Mouse (Mus musculus) layer of hippocampus, adult 9-11 months (tissue): Measurements from ENCODE around the gene Acp5.

Experiments
- DNase-seq: peaks from one replicate; pipeline ENCODE4 v3.0.0; 2022

Gene Acp5

DNA sequence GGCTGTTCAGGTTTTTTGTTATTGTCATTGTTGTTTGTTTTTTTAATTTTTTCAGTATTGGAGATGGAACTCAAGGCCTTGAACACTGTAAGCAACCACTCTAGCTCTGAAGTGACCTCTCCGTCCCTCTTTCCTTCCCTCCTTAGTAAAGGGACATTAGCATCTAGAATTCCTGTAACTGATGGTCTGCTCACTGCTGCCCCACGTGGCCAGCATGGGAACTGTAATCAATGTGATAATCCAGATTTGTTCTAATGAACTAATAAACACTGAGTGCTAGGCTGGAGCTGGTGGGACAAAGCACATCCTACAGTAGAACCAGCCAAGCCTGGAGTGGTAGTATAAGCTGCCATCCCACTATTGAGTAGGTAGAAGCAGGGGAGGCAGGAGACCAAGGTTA lies 3.0 kb upstream of the Acp5 start:
- DNase-seq = no peak

DNA sequence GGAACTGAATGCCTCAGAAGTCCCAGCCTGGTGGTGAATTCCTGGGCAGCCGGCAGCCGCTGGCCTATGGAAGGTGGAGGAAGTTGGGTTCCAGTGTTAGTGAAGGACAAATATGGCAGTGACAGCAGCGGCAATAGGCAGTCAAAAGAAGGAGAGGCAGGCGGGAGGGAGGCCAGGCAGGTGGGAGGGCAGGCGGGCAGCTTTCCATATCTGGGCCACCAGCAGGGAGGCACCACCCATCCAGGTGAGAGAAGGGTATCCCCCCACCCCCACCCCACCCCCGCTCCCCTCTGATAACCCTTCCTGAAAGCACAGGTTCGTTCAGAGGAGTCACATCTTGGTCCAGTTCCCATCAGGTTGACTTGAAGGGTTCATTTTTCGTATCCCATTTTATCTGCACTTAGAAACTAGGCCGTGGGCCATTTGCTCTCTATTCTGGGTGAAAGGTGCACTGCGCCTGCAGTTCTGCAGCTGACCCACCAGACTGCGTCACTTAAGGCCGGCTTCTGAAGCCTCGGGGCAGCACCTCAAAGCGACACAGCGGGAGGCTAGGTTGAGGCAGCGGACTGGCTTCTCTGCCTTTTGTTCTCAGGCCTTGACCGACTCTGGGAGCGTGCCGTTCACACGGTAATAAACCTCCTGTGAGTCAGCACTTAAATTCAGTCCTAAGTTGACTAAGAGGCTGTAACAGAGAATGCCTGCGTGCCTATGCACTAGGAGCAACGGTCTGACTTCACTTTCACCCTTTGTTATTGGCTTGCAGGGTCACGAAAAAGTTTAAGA lies 1.4 kb upstream of the Acp5 start:
- no peak for DNase-seq

DNA sequence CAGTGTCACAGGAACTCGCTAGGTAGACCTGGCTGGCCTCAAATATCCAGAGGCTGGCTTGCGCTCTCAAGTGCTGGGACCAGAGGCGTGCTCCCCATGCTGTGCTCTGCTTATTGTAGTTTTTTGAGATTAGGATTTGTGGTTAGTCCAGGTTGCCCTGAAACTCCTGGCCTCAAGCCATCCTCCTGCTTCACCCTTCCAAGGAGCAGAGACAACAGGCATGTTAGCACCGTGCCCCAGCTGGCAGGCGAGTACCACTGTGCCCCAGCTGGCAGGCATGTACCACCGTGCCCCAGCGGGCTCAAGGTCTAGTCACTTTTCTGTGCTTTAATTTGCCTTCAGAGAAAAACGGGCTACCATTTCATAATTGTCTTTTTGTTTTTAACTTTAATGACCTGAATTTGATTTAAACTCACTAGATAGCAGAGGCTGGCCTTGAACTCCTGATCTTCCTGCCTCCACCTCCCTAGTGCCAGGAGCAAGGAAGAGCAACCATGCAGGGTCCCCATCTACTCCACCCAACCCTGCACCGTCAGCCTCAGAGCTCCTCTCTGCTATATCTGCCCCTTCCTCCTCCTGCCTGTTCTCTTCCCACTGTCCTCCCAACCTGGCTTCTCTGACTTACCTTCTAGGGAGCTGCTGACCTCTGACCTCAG lies 395 bp downstream of the Acp5 start:
- no peak for DNase-seq

DNA sequence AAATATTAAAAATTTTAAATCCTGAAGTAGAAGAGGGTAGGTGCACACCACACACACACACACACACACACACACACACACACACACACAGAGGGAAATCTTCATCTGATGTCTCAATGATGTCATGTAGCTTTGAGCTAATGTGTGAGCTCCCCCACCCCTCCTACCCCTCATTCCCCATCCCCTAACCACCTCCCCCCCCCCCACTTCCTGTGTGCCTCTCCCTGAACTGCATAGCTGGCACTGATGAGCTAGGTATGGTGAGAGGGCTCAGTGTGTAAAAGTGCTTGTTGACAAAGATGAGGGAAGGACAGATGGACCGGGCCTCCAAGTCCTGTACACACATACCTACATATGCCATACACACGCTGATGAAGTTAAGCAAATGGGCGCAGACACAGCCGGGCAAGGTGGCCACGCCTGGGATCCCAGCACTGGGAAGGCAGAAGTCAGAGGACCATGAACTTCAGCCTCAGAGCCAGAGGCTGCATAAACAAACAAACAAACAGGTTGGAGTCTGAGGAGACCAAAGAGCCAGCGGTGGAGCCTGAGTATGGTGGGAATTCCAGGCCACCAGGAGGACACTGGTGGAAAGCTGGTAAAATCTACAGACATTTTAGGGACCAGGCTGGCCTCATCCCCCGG lies 1.1 kb downstream of the Acp5 start:
- no peak for DNase-seq

DNA sequence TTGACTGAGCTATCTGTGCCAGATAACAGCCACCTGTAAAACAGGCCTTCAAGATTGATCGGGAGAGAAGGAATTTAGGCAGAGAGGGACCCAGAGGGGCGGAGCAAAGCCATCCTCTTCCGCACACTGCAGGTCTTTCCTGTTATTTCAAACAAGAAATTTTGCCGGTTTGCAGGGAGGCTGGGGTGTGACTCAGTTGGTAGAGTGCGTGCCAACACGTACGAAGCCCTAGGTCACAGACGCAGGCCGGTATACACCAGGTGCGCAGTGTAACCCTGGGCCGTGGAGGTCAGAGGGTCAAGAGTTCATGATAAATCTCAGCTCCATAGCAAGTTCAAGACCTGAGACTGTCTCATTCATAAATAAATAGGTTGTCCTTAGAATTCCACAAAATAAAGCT lies 3.3 kb downstream of the Acp5 start:
- DNase-seq = no peak

DNA sequence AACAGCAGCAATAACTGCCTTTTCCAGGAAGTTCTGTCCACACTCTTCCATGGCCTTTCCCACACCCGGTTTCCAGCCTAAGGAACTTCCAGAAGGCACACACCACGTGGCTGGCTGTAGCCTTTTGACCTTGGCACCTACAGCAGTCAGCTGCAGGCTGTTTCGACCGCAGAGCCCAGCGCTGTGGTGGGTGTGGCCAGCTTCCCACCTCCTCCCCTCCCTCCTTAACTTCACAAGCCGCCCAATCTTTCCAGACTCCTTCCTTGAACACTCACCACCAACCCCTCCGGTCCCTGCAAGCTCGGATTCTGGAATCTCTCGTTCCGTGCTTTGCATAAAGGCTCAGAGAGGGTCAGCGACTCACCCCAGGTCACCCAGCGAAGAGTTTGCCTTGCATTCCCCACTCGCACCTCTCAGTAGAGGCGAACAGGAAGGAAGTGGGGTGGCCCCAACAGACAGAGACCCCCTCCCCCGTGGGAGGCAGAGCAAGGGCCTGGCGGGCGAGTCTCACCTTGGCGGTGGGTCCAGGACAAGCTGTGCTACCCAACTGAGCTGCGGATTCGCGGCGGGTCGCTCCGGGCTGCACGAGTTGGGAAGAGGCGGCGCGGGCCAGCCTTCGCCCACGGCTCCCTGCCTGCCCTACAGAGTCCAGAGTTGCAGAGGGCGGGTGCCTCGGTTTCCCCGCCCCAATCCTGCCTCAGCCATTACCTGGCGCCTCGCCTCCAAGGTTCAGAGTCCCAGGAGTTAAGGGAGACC lies 4.1 kb downstream of the Acp5 start:
- DNase-seq = no peak

DNA sequence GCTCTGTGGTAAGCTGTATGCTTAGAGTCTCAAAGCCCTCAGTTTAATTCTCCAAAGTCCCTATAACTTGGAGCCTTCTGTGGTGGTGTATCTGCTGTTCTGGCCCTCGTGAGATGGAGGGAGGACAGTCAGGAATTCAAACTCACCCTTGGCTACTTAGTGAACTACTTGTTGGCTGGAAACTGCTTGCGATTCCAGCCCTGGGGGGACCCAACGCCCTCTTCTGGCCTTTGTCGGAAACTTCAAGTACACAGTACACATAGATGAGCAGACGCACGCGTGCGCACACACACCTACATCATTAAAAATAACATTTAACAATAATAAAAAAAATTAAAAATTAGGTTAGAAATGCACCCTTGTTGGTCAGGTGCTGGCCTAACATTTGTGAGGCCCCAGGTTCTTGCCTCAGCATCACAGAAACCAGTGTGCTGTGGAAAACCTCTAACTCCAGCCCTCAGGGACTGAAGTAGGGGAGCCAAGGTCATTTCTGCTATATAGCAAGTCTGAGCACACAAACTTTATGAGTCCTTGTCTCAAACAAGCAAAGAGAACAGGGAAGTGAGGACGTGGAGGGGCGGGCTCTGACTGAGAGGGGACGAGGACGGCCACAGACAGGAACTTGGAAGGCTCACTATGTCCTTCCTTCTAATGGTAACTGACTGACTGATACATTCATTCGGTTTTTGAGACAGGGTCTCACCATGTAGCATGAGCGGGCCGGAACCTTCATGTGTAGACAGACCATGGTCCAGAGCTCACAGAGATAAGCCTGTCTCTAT lies 10.1 kb downstream of the Acp5 start:
- DNase-seq = no peak

DNA sequence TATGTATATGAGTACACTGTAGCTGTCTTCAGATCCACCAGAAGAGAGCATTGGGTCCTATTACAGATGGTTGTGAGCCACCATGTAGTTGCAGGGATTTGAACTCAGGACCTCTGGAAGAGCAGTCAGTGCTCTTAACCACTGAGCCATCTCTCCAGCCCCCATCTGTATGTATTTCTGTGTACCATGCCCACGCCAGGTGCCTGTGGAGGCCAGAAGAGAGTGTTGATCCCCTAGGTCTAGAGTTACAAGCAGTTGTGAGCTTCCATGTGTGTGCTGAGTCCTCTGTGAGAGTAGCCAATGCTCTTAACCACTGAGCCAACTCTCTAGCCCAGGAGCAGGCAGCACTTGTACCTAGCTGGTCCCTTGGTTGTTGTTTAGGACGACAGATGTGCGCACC lies 11.3 kb downstream of the Acp5 start:
- DNase-seq = no peak

DNA sequence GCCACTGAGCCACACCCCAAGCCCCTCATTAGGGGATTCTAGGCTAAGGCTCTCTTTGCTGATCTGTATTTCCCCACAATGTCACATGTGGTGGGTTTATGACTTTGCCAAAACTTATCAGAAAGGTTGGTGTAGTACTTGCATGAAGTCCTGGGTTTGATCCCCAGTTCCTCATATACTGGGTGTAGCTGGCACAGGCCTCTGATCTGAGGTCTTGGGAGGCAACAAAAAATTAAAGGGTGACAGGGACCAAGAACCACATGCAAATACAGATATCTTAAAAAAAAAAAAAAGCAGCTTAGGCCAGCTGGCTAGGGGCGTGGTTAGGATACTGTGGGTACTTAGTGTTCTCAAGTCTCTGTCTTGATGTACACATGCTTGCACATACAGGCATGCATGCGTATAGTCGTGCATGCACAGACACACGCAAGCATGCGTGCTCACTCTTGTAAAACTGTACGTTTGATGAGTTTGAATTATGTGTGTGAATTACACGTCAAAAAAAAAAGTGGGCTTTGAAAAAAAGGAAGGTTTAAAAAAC lies 12.4 kb downstream of the Acp5 start:
- no peak for DNase-seq

DNA sequence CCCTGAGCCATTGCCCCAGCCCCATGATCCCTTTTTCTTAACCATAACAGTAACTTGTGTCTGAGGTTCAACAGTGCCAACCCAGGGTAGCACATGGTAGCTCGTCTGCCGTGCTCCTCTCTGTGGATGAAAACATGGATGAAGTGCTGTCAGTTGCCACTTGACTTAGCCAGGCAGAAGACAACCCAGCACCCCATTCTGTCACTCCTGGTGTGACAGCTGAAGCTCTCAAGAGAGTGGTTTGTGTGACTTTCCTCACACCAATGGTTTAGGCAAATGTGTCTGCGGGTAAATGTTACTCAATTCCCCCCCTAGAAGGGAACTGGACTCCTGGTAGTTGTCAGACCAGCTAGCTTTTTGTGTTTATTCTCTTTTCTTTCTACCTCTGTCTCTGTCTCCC lies 13.5 kb downstream of the Acp5 start:
- no peak for DNase-seq

DNA sequence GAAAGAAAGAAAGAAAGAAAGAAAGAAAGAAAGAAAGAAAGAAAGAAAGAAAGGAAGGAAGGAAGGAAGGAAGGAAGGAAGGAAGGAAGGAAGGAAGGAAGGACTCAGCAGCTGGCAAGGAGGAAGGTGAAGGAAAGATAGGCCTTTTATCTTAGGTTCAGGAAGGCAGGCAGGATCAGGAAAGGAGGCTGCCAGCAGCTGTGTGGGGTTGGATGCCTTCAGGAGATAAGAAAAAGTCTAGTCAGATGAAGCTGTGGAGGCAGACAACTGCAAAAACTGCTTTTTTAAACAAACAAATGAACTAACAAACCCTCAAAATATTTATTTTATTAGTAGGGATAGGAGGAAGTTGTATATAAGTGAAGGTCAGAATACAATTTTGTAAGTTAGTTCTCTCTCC lies 14.0 kb downstream of the Acp5 start:
- DNase-seq = no peak

DNA sequence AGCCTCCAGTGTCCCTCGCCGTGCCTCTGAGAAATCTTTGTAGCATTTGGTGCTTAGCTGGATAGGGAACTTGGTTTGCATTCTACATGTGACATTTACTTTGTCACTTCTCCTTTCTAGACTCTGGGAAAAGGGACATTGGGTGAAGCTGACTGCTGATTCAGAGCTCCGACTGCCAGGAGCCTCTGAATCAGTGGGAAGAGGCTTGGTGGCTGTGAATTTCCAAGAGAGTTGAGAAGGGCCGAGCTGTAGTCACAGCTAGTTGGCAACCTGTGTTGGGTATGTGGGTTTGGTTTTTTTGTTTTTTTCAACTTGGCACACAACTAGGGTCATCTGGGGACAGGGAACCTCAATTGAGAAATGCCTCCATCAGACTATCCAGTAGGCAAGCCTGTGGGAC lies 16.0 kb downstream of the Acp5 start:
- DNase-seq = peak; percentile 56

DNA sequence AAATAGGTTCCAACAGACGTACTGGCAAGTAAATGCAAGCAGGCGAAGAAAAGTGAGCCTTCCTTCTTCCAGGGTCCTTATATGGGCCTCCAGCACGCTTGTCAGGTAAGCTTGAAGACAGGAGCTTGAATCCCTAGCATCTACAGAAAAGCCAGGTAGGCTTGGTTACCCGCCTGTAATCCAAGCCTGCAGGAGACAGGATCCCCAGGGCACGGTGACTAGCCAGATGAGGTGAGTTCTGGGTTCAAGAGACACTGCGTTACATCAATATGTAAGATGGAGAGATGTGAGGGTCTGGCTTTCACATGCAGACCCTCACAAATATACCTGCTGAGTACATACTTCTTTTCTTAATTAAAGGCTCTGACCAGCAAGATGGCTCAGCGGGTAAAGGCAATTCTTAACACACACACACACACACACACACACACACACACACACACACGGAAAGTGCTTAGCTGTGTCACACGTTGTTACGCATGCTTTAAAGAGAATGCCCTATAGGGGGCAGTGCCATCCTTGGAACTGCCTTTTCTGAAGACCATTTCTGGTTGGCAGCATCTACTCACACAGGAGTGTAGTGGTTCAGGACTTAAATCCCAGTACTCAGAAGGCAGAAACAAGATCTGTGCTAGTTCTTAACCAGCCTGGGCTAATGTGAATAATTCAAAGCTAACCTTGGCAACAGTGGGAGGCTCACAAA lies 17.6 kb downstream of the Acp5 start:
- DNase-seq = peak; percentile 62

DNA sequence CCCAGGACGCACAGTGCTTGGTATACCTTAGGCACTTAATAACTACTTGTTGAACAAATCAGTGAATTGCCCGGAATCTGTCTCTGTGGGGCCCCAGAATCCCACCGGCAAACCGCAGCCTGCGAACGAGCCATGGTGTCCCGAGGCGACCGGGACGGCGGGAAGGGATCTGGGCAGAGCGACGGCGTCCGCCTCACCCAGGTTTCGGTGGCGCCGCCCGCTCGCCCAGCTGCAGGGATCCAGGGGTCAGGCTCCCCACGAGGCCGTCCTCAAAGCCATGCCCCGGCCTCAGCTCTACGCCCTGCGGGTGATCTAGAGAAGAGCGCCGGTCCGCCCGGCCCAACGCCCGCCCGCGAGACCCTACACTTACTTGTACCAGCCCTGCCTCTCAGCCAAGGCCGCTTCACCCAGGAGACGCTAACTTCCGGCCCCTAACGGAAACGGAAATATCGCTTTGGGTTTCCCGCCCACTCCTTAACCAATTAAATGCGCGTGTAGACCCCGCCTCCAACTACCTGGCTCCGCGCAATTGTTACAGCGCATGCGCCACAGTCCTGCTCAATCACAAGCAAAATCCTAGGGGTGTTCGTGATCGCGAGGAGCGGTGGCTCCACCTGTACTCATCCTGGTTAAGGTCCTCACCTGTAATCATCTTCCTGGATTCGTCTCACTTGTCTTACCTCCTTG lies 18.6 kb downstream of the Acp5 start, which contains the start of gene Elof1:
TSS of gene Elof1 (minus strand) at position 433 of the 687 bp plus-strand sequence.
- peak; percentile 97 for DNase-seq

DNA sequence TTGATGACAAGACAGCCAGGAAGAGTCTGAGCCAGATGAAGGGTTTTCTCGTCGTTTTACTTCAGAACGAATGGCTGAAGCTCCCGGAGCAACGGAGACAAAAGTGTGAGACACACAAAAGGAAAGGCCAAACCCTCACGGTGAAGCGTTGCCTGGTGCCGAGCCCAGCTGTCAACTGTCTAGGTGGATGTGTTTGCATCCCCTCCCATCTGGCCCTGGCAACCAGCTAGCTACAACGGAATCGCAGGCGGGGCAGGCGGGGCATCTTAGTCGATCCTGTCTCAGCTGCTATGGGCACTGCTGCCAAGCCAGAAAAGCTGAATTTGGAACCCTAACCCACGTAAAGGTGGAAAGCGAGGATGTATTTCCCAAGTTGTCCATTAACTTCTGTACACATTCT lies 19.4 kb downstream of the Acp5 start:
- no peak for DNase-seq

DNA sequence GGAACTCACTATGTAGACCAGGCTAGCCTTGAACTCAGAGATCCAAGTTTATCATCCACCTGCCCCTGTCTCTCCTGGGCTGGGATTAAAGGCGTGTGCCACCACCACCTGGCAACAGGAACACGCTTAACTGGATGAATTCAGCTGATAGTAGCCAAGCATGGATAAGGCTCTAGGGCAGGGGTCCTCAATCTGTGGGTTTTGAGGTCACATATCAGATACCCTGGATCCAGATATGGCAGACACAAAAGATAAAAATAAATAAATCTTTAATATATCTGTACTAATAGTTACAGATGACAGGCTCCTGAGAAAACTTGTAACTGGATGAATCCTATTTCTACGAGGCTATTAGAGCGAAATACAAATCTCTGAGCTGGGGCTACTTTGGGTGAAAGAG lies 19.9 kb downstream of the Acp5 start:
- DNase-seq = no peak

DNA sequence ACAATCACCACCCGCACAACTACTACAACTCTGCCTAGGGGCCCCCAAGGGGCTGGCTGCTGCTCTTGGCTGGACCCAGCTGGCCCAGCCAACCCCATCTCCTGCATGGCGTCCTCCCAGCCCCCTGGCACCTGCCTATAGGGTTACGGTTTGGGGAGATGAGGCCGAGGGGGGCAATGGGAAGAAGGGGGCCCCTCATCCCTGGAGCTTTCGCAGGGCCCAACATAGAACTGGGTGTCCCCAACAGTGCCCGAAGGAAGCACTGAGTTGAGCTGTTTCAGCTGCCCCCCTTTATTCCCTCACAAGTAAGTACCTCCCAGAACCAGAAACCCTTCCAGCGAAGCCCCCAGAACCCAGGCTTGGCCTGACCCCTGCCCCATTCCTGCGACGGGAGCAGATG lies 27.3 kb downstream of the Acp5 start:
- DNase-seq = no peak

DNA sequence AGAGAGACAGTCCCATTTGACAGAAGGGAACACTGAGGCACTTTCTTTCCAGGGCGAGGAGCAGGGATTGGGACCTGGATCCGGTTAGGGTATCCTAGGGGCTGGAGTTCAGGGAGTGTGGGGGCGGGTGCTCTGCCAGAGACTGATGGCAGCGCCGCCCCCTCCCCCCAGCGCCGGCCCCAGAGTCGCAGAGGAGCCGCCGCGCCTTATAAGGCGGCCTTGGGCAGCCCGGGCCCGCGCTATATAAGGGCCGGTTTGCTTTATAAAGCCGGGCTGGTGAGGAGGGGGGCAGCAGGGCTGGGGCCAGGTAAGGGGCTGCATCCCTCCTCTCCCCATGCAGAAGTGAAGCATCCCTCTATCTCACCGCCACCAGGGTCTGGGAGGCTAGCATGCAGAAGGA lies 35.6 kb downstream of the Acp5 start:
- DNase-seq = no peak

DNA sequence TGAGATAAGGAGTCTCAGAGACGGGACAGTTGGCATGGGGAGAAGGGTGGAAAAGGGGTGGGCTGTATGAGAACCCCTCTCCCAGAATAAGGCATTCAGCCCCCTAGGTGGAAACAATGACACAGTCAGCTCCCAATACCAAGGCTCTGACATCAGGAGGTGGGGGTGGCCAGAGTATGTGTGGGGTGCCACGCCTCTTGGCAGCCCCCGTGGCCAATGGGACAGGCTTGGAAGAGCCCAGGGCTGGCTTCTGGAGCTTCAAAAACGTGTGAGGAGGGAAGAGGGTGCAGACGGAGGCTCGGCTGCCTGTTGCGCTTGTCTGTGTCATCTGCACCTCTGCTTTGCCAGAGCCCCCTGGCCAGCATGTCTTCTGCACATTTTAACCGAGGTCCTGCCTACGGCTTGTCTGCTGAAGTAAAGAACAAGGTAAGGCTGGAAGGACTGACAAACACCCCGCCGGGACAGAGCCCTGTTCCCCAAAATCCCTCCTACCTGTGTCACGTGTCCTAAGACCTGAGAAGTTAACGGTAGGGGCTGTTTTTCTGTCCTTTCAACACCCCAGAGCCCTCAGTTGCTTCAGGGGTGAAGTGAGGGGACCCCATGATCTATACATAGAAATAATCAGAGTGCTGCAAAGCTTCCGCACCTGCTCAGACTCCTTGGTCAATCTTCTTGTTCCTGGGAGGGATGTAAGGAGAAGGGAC lies 36.4 kb downstream of the Acp5 start, which contains the start of gene Cnn1:
TSS of gene Cnn1 (plus strand) at position 224 of the 704 bp plus-strand sequence.
- no peak for DNase-seq

DNA sequence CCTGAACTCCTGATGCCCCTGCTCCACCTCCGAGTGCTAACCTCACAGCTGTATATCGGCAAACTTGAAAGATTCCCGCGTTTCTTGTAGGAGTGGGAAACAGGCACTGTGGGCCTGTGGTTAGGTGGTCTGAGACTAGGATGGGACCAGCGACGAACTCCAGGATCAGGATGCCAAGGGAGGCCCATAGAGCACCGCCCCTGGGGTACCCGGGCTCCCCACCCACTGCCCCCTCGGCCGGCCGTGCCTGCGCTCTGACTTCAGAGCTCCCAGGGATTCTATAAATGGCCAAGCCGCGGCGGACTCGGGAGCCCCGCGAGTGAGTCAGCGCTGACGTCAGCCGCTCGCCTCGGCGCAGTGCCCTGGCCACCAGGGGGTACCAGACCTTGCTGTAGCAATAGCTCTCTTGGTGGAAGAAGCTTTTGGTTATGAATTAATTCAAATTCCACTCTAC lies 39.6 kb downstream of the Acp5 start:
- DNase-seq = peak; percentile 62
